Mouse (Mus musculus) lung, adult 2 months (tissue): ENCODE measurements around the gene Cnmd. TPM values are rescaled to one million over a fixed set of nuclear protein-coding genes. Genes with fewer than 3 reads are reported as not detected.

ENCODE experiments used
- DNase-seq: peaks from one replicate; pipeline ENCODE4 v3.0.0; 2022
- H3K4me1 ChIP-seq: fragments of 200-500 bp; 2 replicates; pipeline ENCODE4 v1.6.1; 2011; ENCODE audit warnings: low read length; ENCODE audit not compliant: control insufficient read depth, insufficient read depth
- H3K4me3 ChIP-seq: fragments of 200-500 bp; replicated peaks from 2 replicates; pipeline ENCODE3; 2011; ENCODE audit warnings: low read depth, mild to moderate bottlenecking, control low read depth, low read length; ENCODE audit errors: extremely low read depth
- CTCF ChIP-seq: fragments of 200-500 bp; IDR thresholded peaks from 2 replicates; pipeline ENCODE4 v1.5.1; 2011; ENCODE audit warnings: mild to moderate bottlenecking, low read length, control low read depth; ENCODE audit not compliant: insufficient read depth
- POLR2A ChIP-seq: fragments of 200-500 bp; IDR thresholded peaks from 2 replicates; pipeline ENCODE4 v1.6.1; 2011; ENCODE audit warnings: low read depth, mild to moderate bottlenecking, control low read depth, low read length, borderline replicate concordance; ENCODE audit errors: extremely low read depth
- WGBS: fragments of 180-500 bp; shearing (Covaris S2); methylation state at CpG from one replicate; pipeline ENCODE4 v1.1.7; 2018; 5-methylcytosine and 5-hydroxymethylcytosine counted together
- polyA plus RNA-seq: library from polyadenylated mRNA; depleted of rRNA; stranded (reverse); fragments of >200 nt; gene quantifications from 2 replicates; pipeline ENCODE4 v1.2.3, GENCODE M21; 2012

Gene Cnmd
- polyA plus RNA-seq, 1 experiment: 0.30 TPM

DNA sequence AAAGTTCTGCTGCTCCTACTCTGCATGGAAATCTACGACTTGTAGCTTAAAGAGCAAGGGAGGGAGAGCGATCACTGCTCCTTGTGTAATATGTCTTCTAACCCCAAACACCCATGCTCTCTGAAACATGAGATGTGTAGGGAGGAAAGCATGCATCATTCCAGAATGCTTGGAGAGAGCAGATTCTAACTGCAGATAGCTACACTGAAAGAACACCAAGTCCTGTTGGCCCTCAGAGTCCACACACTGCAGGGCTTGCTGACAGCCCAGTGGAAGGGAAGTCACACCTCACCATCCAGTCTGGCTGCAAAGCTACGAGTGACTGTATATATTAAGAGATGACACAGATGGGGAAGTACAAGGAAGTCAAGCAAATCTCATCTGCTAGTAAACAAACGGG lies 9.3 kb downstream of the Cnmd start:
- WGBS: 52% methylated on average over 4 of the region's 4 CpGs
- Histone ChIP-seq H3K4me3 (no peak overlapping the region), H3K4me1 (no peaks in the 10 kb centered on the region)
- no peak for TF ChIP-seq POLR2A
- no peak for TF ChIP-seq CTCF
- no peak for DNase-seq

- Histone ChIP-seq H3K4me3 (no peak overlapping the region), H3K4me1 (no peaks in the 10 kb centered on the region)
- WGBS: 45% methylated on average over 3 of the region's 3 CpGs
- TF ChIP-seq CTCF (no peak), POLR2A (no peak)
- no peak for DNase-seq
Observed at GRCm38 (mm10) chr14:79649680-79650079, 12.3 kb downstream of the Cnmd start.

DNA sequence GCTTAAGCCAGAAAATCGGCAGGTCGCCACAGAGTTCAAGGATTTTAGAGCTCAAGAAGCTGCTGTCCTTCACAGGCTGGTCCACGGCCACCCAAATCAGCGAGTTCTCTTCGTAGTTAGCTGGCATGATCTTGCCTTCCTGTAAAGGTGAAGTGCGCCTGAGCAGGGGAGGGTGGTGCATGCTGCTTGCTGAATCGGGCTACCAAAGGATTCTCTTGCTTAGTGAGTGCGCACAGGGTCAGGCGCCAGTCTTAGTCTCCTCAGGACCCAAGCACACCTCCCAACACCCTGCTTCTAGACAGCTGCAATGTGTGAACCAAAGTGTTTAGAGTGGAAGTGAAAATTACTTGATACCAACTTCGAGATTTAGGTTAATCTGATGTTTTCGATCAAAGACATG lies 16.6 kb downstream of the Cnmd start:
- WGBS: 15% methylated on average over 11 of the region's 11 CpGs
- DNase-seq: no peak
- TF ChIP-seq POLR2A (no peak), CTCF (no peak)
- H3K4me1 ChIP-seq: no peaks in the 10 kb centered on the region
- H3K4me3 ChIP-seq: no peak overlapping the region

DNA sequence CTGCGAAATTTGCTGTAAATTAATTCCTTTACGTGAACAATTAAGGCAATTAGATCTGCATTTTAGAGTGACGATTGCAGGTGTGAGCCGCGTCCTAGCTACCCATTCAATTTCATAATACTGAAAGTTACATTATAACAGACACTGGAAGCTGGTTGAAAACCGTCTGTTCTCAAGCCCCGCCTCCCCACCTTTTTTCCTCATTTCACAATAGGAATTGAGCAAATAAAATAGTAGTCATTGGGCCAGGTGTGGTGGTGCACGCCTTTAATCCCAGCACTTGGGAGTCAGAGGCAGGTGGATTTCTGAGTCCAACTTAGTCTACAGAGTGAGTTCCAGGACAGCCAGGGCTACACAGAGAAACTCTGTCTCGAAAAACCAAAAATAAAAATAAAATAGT lies 19.9 kb downstream of the Cnmd start:
- DNase-seq: no peak
- no peaks in the 10 kb centered on the region for H3K4me1 ChIP-seq

DNA sequence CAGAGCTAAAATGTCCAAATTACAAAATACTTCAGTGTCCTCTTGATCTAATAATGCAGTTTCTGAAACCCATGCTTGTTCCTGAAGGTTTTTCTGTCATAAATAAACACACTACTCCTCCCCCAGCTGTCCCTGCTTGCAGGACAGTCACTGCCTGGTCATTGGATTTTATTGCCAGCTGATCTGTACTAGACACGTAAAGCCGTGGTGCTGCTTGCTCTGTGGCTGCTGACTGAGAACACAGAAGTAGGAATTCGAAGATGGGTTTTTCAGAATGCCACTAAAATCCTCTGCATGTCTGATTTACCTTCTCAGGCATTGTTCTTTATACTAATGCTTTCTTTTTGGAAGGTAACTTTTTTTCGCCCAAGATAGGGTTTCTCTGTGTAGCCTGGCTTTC lies 25.2 kb downstream of the Cnmd start:
- WGBS: 67% methylated on average over 4 of the region's 4 CpGs
- Histone ChIP-seq H3K4me3 (no peak overlapping the region), H3K4me1 (no peaks in the 10 kb centered on the region)
- no peak for DNase-seq
- TF ChIP-seq POLR2A (no peak), CTCF (no peak)

More for the DNA sequence above, 19.9 kb downstream of the Cnmd start:
- TF ChIP-seq CTCF (no peak), POLR2A (no peak)
- no peak overlapping the region for H3K4me3 ChIP-seq
- 63% methylated on average over 9 of the region's 9 CpGs for WGBS

DNA sequence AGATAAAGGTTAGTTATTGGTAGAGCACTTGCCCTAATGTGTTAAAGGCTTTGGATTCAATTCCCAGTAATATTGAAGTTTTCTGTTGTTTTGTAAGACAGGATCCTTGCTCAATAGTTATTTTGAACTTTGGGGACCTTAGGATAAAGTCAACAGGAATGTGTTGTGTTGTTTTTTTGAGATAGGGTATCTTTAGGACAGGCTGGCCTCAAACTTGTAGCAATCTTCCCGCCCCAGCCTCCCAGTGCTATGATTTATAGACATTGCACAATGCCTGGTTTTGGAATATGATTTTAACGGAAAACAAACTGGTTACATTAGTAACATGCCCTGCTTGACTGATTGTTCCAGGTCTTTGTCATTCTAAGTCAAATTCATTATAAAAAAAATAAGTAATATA lies 28.8 kb downstream of the Cnmd start:
- H3K4me1 ChIP-seq: no peaks in the 10 kb centered on the region
- DNase-seq: no peak
- WGBS: 81% methylated on average over 2 of the region's 2 CpGs
- H3K4me3 ChIP-seq: no peak overlapping the region
- TF ChIP-seq POLR2A (no peak), CTCF (no peak)

DNA sequence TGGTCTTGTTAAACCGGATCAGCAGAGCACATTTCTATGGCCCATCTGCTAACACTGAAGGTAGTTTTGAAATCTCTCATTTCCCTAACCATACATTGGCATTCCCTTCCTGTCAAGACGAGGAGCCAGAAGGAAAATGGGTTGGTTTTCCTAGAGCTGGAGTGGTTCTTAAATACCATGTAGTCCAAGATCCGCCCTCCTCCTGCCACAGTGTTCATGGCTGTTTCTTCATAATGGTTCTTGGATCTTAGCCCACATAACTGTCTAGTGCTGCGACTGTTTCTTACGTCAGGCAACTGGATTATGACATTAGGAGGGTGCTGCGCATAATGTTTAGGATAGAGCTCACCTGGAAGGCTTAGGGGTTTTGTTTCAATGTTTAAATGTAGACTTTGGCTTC lies 29.6 kb downstream of the Cnmd start:
- no peak for TF ChIP-seq POLR2A
- TF ChIP-seq CTCF: no peak
- no peaks in the 10 kb centered on the region for H3K4me1 ChIP-seq
- no peak for DNase-seq
- H3K4me3 ChIP-seq: no peak overlapping the region
- WGBS: 64% methylated on average over 6 of the region's 6 CpGs

DNA sequence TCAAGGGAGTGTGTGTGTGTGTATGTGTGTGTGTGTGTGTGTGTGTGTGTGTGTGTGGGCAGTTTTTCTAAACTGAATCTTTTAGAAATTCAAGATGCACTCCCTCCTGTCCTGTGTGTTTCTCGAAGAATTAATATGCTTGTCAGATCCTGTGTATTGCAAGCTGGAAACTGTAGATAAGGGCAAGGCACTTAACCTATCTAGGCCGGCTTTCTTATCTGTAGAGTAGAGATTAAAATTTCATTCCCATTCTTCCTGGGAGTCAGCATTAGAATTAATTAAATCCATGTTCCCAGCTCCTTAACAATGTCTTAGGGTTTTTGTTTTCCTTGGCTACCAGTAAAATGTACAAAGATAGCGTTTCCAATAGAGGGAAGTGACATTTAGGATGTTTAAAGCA lies 40.8 kb downstream of the Cnmd start:
- TF ChIP-seq CTCF (no peak), POLR2A (no peak)
- H3K4me3 ChIP-seq: no peak overlapping the region
- WGBS: 34% methylated on average over 3 of the region's 3 CpGs
- H3K4me1 ChIP-seq: no peaks in the 10 kb centered on the region
- no peak for DNase-seq

- DNase-seq: no peak
- Histone ChIP-seq H3K4me3 (no peak overlapping the region), H3K4me1 (no peaks in the 10 kb centered on the region)
- TF ChIP-seq CTCF: no peak
- no peak for TF ChIP-seq POLR2A
- 94% methylated on average over 7 of the region's 7 CpGs for WGBS
Observed at GRCm38 (mm10) chr14:79619802-79620201, 42.2 kb downstream of the Cnmd start.

DNA sequence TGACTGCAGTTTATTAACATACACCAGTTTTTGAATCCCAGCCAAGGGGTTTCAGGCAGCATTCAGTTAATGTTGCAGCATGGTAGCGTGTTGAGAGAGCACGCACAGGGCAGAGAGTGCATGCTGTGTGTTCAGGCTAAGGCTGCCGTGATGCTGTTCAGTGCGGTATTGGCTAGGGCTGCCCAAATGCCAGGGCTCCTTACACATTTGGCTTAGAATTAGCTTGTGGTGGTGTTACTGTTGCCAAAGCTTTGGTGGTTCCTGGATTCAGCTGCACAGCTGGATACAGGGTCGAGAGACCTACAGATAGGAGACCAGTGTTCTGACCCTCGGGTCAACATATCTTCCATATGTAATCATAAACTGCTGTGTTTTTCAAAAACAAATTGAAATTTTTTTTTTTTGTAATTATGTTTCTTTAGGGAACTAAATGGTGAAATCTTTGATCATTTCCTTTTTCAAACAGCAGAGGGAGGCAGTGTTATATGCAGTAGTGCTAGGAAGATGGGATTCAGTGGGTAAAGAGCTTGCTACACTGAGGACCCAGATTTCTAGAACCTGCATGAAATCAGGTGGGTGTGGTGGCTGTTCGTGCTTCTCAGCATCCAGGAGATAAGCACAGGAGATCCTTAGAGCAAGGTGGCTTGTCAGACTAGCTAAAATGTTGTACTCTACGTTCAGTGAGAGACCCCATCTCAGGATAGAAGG lies 44.7 kb downstream of the Cnmd start:
- no peak for DNase-seq
- no peaks in the 10 kb centered on the region for H3K4me1 ChIP-seq
- TF ChIP-seq POLR2A (no peak), CTCF (no peak)
- 75% methylated on average over 8 of the region's 8 CpGs for WGBS
- H3K4me3 ChIP-seq: no peak overlapping the region
